Mouse (Mus musculus): ENCODE measurements at regions not wholly inside any gene's neighbourhood (a gene's known extent, or its start where the extent isn't known, plus 50 kb on each side); places are given as distances from the start of the nearest gene placed in this dataset.
A peak's percentile ranks its signal among the peaks of the same experiment; 100 is the strongest.

DNA sequence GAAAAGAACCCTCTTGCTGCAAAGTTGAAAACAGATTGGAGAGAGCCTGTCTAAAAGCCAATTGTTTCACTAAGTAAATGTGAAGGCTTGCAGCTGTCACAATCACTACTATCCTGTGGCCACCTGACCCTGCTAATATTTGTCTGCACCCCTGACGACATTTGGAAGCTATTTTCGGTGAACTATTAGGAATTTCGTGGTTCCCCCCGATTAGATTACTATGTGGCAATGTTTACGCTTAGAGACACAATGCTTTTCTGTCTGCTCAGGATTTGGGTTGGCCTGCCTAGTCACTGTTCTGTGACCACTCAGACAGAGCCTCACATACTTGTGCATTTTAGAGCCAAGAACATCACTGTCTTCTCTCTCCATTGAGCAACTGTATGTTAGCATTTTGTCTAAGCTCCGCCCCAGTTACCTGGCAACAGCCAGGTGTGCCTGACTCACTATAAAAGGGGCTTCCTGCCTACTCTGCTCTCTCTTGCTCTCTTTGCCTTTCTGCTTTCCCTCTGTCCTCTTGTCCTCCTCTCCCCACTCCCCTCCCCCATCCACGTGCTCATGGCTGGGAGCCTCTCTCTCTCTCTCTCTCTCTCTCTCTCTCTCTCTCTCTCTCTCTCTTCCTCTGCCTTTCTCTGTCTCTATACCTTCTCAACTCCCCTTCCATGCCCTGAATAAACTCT, 59.6 kb upstream of the Efna5 start:
- DNase-seq (ENCODE audit: low spot score) (no peak), ATAC-seq (replicated peaks; ENCODE audit: low FRiP score, low TSS enrichment, low read depth) (no peak)
- H3K27ac ChIP-seq (ENCODE audit: low read depth) = no peak overlapping the region
- WGBS = 37% methylated on average over 7 of the region's 7 CpGs
- no peak overlapping the region for H3K4me2 ChIP-seq (ENCODE audit: low read length)
- H3K4me3 ChIP-seq (ENCODE audit: low read depth, low read length) = no peak overlapping the region
- H3K9ac ChIP-seq (ENCODE audit: low read length) = no peak overlapping the region
- peaks cover 11% of the 10 kb centered on the region; the same call in 1 of the 2 replicates for H3K4me1 ChIP-seq (replicated peaks; ENCODE audit: control insufficient read depth, insufficient read depth, low read length)
- no peaks in the 10 kb centered on the region for H3K27me3 ChIP-seq (replicated peaks; ENCODE audit: control insufficient read depth, insufficient read depth, low read length)
- H3K36me3 ChIP-seq (ENCODE audit: control insufficient read depth, insufficient read depth, low read length) = no peaks in the 10 kb centered on the region
- no peaks in the 10 kb centered on the region for H3K9me3 ChIP-seq (ENCODE audit: control insufficient read depth, low read length)

DNA sequence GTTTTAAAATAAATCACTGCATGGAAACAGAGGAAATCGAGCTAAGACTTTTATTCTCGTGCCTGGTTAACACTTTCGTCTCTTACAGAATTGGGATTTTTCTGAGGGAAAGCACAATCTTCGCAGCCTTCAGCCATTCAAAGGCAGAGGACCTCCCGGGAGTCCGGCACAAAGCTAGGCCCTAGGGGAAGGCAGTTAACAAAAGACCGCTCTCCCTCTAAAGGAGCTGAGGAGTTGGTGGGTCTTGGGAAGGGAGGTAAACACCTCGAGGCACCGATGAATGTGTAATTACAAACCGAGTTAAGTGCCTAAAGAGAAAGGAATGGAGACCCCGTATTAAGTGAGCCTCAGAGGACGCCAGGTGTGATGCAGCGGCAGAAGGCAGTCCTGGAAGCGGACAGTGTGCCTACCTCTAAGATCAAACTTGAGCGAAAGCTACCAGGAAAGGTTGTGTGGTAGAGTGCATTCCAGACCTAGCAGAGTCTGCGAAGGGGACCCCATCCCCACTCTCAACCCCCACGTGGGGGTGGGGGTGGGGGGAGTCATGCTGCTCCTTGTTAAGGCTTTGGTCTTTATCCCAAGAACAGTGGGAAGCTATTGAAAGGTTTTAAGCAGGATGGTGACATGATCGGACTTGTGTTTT, 58.9 kb upstream of the Efna5 start:
- H3K4me1 ChIP-seq (replicated peaks; ENCODE audit: control insufficient read depth, insufficient read depth, low read length) = peaks cover 11% of the 10 kb centered on the region; the same call in 1 of the 2 replicates
- no peaks in the 10 kb centered on the region for H3K27me3 ChIP-seq (replicated peaks; ENCODE audit: control insufficient read depth, insufficient read depth, low read length)
- no peak for DNase-seq (ENCODE audit: low spot score)
- 30% methylated on average over 18 of the region's 18 CpGs for WGBS
- ATAC-seq (replicated peaks; ENCODE audit: low FRiP score, low TSS enrichment, low read depth) = no peak
- H3K4me3 ChIP-seq (ENCODE audit: low read depth, low read length) = no peak overlapping the region
- no peaks in the 10 kb centered on the region for H3K9me3 ChIP-seq (ENCODE audit: control insufficient read depth, low read length)
- no peak overlapping the region for H3K9ac ChIP-seq (ENCODE audit: low read length)
- H3K36me3 ChIP-seq (ENCODE audit: control insufficient read depth, insufficient read depth, low read length) = no peaks in the 10 kb centered on the region
- H3K4me2 ChIP-seq (ENCODE audit: low read length) = 0 out of 2 replicates have a peak overlapping the region, but pooled peaks have one; percentile 4
- H3K27ac ChIP-seq (ENCODE audit: low read depth) = no peak overlapping the region

DNA sequence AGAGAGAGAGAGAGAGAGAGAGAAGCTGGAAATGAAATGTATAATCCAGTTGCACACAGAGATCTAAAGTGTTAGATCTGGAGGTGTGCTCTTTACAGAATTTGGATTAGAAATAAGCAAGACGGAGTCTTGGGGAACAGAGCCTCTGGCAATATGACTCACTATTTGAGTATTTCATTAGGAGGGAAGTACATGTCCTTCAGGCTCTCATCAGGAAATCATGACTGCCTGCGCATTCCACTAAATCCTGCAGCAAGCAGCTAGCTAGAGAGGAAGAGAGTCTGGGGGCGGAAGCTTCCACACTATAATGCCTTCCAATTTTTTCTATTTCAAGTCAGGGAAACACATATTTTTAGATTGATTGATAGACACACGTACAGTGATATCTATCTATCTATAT, 58.1 kb upstream of the Efna5 start:
- Histone ChIP-seq H3K27ac (ENCODE audit: low read depth) (no peak overlapping the region), H3K9me3 (ENCODE audit: control insufficient read depth, low read length) (no peaks in the 10 kb centered on the region), H3K36me3 (ENCODE audit: control insufficient read depth, insufficient read depth, low read length) (no peaks in the 10 kb centered on the region), H3K27me3 (replicated peaks; ENCODE audit: control insufficient read depth, insufficient read depth, low read length) (no peaks in the 10 kb centered on the region), H3K9ac (ENCODE audit: low read length) (no peak overlapping the region), H3K4me1 (replicated peaks; ENCODE audit: control insufficient read depth, insufficient read depth, low read length) (peaks cover 11% of the 10 kb centered on the region; the same call in 1 of the 2 replicates), H3K4me3 (ENCODE audit: low read depth, low read length) (no peak overlapping the region), H3K4me2 (ENCODE audit: low read length) (no peak overlapping the region)
- no peak for ATAC-seq (replicated peaks; ENCODE audit: low FRiP score, low TSS enrichment, low read depth)
- 58% methylated on average over 4 of the region's 4 CpGs for WGBS
- no peak for DNase-seq (ENCODE audit: low spot score)

All from intestine, embryonic 14.5 days (tissue).